Mouse (Mus musculus) limb, embryonic 13.5 days (tissue): ENCODE measurements around the gene Slc22a5. TPM values are rescaled to one million over a fixed set of nuclear protein-coding genes. Genes with fewer than 3 reads are reported as not detected.
A peak's percentile ranks its signal among the peaks of the same experiment; 100 is the strongest.

Experiments
- ATAC-seq: fragments of 200-750 bp; cut with Nextera tagmentation; 2 replicates; pipeline ENCODE4 v1.8.0; 2017; ENCODE audit warnings: low read depth, moderate number of reproducible peaks, moderate TSS enrichment; ENCODE audit not compliant: low FRiP score
- H3K27ac ChIP-seq: fragments of 300-500 bp; sonication (generic); 2 replicates; pipeline ENCODE4 v1.5.1; 2015; ENCODE audit warnings: inconsistent platforms, mild to moderate bottlenecking, moderate library complexity
- H3K27me3 ChIP-seq: fragments of 300-500 bp; sonication (generic); 2 replicates; pipeline ENCODE4 v1.6.1; 2015; ENCODE audit warnings: mild to moderate bottlenecking, inconsistent platforms
- H3K36me3 ChIP-seq: fragments of 300-500 bp; sonication (generic); 2 replicates; pipeline ENCODE4 v1.6.1; 2015; ENCODE audit warnings: inconsistent platforms, mild to moderate bottlenecking, moderate library complexity
- H3K4me1 ChIP-seq: fragments of 300-500 bp; sonication (generic); 2 replicates; pipeline ENCODE4 v1.6.1; 2015; ENCODE audit warnings: inconsistent platforms
- H3K4me2 ChIP-seq: fragments of 300-500 bp; sonication (generic); replicated peaks from 2 replicates; pipeline ENCODE4 v1.6.1; 2015; ENCODE audit warnings: inconsistent platforms, mild to moderate bottlenecking, moderate library complexity
- H3K4me3 ChIP-seq: fragments of 300-500 bp; sonication (generic); 2 replicates; pipeline ENCODE4 v1.5.1; 2015; ENCODE audit warnings: moderate library complexity, mild to moderate bottlenecking, inconsistent platforms
- H3K9ac ChIP-seq: fragments of 300-500 bp; sonication (generic); 2 replicates; pipeline ENCODE4 v1.6.1; 2015; ENCODE audit warnings: mild to moderate bottlenecking, inconsistent platforms
- H3K9me3 ChIP-seq: fragments of 300-500 bp; sonication (generic); 2 replicates; pipeline ENCODE4 v1.6.1; 2016; ENCODE audit warnings: inconsistent platforms
- WGBS: fragments of 180-500 bp; shearing (Covaris S2); methylation state at CpG from one replicate; pipeline ENCODE4 v1.1.7; 2015; 5-methylcytosine and 5-hydroxymethylcytosine counted together
- polyA plus RNA-seq: library from polyadenylated mRNA; unstranded; fragments of >200 nt; fragmentation: Nextera tagmentation; extraction: Ambion mirVana; gene quantifications from 2 replicates; pipeline ENCODE4 v1.2.1, GENCODE M21; 2015

The Slc22a5 gene
- polyA plus RNA-seq, 1 experiment from 2014 or later, result 7.3 TPM

DNA sequence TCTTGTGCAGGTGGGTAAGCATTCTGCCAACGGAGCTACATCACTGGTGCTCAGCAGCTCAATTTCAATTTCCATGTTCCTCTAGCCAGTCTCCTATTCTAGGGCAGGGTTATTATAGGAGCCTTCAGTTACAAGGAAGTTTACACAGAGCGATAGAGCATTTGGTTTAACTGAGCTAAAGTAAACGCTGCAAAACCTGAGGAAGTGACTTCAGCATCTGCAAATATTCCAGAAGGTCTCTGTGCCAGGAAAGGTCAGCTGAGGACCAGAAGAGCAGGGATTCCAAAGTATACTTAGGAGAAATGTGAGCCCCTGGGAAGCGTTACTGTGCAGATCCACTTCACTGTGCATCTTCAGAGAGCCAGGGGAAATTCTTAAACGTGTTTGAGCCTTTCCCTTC, 37.8 kb downstream of the Slc22a5 start:
- ATAC-seq, result no peak
- Histone ChIP-seq H3K36me3 (no peaks in the 10 kb centered on the region), H3K27ac (no peak overlapping the region), H3K4me1 (peaks cover 8% of the 10 kb centered on the region; the same call in 1 of the 2 replicates), H3K4me3 (no peak overlapping the region), H3K9ac (no peak overlapping the region), H3K4me2 (no peak overlapping the region), H3K9me3 (no peaks in the 10 kb centered on the region), H3K27me3 (peaks cover 9% of the 10 kb centered on the region; the same call in 1 of the 2 replicates)
- 49% methylated on average over 5 of the region's 5 CpGs for WGBS

DNA sequence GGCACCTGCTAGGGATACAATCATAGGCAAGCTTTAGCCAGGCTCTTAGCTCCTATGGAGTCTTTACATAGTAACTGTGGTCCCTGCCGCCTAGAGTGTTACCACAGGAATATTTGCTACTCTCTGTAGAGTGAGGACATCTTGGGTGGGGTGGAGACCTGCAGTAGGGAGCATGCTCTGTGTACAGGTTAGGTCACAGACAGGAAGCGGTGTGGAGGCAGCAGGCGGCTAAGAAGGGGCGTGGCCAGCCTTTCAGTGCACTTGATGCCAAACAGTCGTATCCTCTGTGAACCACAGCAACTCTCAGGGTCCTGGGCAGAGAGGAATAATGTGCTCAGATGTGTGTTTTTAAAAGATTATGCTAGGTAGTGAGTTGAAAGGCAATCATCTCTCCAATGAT, 39.7 kb downstream of the Slc22a5 start:
- peaks cover 8% of the 10 kb centered on the region; the same call in 1 of the 2 replicates for H3K4me1 ChIP-seq
- no peaks in the 10 kb centered on the region for H3K36me3 ChIP-seq
- no peaks in the 10 kb centered on the region for H3K27me3 ChIP-seq
- no peak overlapping the region for H3K27ac ChIP-seq
- no peak for ATAC-seq
- H3K4me2 ChIP-seq, result no peak overlapping the region
- H3K9ac ChIP-seq, result no peak overlapping the region
- no peak overlapping the region for H3K4me3 ChIP-seq
- no peaks in the 10 kb centered on the region for H3K9me3 ChIP-seq
- 44% methylated on average over 5 of the region's 5 CpGs for WGBS

DNA sequence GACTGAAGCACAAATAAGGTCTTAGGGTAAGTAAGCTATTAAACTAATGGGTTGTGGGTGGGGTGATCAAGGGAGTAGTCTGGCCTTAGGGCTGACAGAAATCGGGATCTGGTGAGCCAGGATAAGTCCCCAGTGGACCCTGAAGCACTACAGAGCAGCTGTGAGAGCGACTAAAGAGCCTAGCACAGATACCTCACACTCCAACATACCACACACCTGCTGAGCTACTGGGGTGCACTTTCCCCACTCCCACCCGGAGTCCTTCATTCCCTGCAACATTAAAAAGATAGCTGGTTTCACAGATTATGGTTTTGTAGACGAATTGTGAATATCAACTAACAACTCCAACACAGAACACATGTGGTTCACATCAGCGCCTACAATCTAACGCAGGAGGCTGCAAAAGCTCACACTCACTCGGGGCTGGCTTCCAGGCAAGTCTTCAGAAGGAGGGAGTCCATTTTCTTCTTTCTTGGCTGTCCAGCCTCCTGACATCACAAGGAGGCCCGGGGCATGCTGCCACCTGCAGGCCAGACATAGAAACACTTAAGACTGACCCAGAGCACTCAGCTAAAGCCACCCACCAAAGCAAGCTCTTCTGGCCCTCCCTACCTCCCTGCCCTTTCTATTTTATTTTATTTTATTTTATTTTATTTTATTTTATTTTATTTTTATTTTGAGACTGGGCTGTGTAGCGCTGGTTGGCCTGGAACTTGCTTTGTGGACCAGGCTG, 41.7 kb downstream of the Slc22a5 start:
- peak overlapping the region; percentile 44 for H3K4me2 ChIP-seq
- peak; percentile 87 for ATAC-seq
- peaks cover 8% of the 10 kb centered on the region; the same call in 1 of the 2 replicates for H3K4me1 ChIP-seq
- H3K36me3 ChIP-seq, result no peaks in the 10 kb centered on the region
- WGBS, result 18% methylated on average over 9 of the region's 9 CpGs
- H3K4me3 ChIP-seq, result 0 out of 2 replicates have a peak overlapping the region, but pooled peaks have one; percentile 10
- no peak overlapping the region for H3K9ac ChIP-seq
- no peaks in the 10 kb centered on the region for H3K27me3 ChIP-seq
- no peaks in the 10 kb centered on the region for H3K9me3 ChIP-seq
- 0 out of 2 replicates have a peak overlapping the region, but pooled peaks have one; percentile 29 for H3K27ac ChIP-seq

DNA sequence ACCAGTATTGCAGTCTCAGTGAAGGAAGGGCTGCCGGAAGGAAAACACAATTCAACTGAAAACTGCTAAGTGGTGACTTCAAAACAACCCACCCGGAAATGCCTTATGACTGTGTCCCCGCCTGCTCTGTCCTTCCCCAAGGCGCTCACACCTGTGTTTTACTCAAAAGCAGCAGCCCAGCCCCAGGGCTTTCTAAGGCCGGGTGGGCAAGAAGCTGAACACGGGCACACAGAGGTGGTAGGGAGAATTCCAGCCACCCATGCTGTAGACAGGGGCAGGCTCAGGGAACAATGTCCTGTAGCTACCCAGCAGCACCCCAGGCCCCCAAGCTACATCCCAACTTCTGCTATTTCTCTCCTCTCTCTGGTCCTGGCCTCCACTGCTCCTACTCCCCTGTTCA, 45.8 kb downstream of the Slc22a5 start:
- Histone ChIP-seq H3K4me1 (peaks cover 14% of the 10 kb centered on the region), H3K4me3 (no peak overlapping the region), H3K9me3 (no peaks in the 10 kb centered on the region), H3K27ac (no peak overlapping the region), H3K36me3 (no peaks in the 10 kb centered on the region), H3K27me3 (peaks cover 5% of the 10 kb centered on the region; the same call in 1 of the 2 replicates), H3K4me2 (no peak overlapping the region), H3K9ac (no peak overlapping the region)
- no peak for ATAC-seq
- WGBS, result 49% methylated on average over 6 of the region's 6 CpGs

DNA sequence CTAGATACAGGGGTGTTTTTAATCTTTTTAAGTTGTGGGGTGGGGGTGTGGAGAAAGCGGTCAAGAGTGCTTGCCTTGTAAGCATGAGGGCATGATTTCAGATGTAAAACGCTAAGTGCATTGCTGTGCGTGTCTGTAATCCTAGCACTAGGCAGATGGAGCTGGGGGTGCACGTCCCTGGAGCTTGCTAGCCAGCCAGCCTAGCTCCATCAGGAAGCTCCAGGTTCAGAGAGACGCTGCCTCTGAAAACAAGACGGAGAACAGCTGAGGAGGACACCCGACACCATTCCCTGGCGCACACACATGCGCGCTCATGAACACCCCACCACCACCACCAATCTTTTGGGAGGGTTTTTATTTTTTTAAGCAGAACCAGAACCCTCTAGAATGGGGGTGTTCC, 48.4 kb downstream of the Slc22a5 start:
- Histone ChIP-seq H3K36me3 (no peaks in the 10 kb centered on the region), H3K9me3 (no peaks in the 10 kb centered on the region), H3K4me1 (peaks cover 25% of the 10 kb centered on the region), H3K4me3 (no peak overlapping the region), H3K27me3 (peaks cover 5% of the 10 kb centered on the region; the same call in 1 of the 2 replicates), H3K9ac (no peak overlapping the region), H3K4me2 (no peak overlapping the region), H3K27ac (no peak overlapping the region)
- 53% methylated on average over 10 of the region's 10 CpGs for WGBS
- no peak; the same call in 1 of the 2 replicates for ATAC-seq

DNA sequence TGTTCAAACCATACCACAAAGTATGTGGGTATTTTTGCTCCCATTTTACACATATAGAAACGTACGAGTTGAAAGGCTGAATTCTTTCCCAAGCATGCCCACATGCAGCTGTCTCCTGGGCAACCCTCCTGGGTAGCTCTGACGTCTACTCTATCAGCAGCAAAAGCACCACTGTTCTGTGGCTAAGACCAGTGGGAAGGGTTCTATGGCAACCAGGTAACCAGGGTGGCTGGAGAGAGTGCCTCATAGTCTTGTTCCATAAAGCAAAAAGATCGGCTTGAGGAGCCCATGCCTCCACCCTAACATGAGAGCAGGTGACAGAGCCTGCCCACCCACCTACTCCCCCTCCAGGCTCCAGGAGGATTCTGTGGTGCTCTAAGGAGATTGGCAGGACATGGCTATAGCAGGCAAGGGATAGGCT, 49.3 kb downstream of the Slc22a5 start:
- no peak for ATAC-seq
- WGBS, result 63% methylated on average over 4 of the region's 4 CpGs
- Histone ChIP-seq H3K27ac (no peak overlapping the region), H3K9ac (no peak overlapping the region), H3K4me1 (peaks cover 25% of the 10 kb centered on the region), H3K4me2 (no peak overlapping the region), H3K36me3 (no peaks in the 10 kb centered on the region), H3K27me3 (peaks cover 5% of the 10 kb centered on the region; the same call in 1 of the 2 replicates), H3K4me3 (no peak overlapping the region), H3K9me3 (no peaks in the 10 kb centered on the region)

DNA sequence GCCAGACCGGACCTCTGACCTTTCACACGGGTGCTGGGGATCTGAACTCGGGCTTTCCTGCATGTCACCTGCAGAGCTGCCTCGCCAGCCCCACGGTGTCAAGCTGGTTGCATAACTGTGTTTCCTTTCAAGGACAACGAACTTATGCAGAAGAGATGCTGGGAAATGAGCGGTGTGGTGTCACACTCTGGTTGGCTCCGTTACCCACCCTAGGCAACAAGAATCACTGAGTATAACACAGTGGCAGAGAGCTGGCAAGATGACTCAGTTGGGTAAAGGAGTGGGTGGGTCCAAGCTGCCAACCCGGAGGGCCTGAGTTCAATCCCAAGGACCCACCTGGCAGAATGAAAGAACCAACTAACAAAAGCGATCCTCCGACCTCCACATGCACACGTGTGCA, 49.9 kb downstream of the Slc22a5 start:
- Histone ChIP-seq H3K27ac (no peak overlapping the region), H3K36me3 (no peaks in the 10 kb centered on the region), H3K4me3 (no peak overlapping the region), H3K9me3 (no peaks in the 10 kb centered on the region), H3K4me1 (peaks cover 25% of the 10 kb centered on the region), H3K27me3 (peaks cover 5% of the 10 kb centered on the region; the same call in 1 of the 2 replicates), H3K4me2 (no peak overlapping the region), H3K9ac (no peak overlapping the region)
- 79% methylated on average over 12 of the region's 12 CpGs for WGBS
- ATAC-seq, result no peak

DNA sequence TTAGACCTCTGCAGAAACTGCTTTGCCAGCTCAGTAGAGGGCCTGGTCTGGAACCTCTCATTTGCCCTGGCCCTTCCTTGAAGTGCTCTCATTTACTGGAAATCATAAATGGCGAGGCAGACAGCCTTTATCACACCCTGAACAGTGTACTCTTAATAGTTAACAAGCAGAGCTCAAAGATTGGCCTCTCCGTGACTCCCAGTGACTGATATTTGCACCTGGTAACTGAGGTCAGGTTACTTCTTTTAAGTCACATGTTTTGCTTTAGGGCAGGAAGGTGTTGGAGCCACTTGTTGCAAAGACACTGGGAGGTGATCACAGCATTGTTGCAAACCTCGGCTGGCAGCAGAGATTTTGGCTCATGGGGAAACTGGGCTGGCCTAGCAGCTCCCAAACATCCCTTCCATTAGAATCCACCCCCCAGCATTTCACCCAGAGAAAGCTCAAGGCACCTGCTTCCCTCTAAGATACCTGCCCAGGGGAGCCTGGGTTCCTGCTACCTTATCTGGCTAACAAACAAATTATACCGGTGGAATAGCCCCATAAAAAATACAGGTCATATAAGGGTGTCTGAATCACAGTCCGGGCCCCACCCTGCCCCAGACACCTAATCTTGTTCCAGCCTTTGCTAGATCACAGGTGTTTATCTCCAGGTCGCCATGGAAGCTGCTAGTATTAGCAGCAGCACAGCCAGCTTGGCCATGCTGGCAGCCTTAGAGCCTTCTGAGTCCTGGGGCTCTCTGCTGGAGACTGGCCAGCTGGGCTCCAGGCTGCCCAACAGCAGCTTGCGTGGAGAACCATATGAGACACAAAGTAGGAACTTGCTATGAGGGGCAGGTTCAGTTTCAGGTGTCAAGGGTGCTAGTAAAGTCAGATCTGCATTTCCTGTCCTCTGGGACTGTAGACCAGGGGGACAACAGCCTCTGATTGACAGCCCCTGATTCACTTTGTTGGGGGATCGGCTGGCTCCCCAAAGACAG, 51.5 kb downstream of the Slc22a5 start:
- ATAC-seq, result no peak
- H3K9ac ChIP-seq, result no peak overlapping the region
- no peaks in the 10 kb centered on the region for H3K9me3 ChIP-seq
- no peaks in the 10 kb centered on the region for H3K36me3 ChIP-seq
- WGBS, result 27% methylated on average over 8 of the region's 8 CpGs
- peaks cover 5% of the 10 kb centered on the region; the same call in 1 of the 2 replicates for H3K27me3 ChIP-seq
- no peak overlapping the region for H3K27ac ChIP-seq
- H3K4me3 ChIP-seq, result no peak overlapping the region
- peaks cover 25% of the 10 kb centered on the region for H3K4me1 ChIP-seq
- H3K4me2 ChIP-seq, result no peak overlapping the region

DNA sequence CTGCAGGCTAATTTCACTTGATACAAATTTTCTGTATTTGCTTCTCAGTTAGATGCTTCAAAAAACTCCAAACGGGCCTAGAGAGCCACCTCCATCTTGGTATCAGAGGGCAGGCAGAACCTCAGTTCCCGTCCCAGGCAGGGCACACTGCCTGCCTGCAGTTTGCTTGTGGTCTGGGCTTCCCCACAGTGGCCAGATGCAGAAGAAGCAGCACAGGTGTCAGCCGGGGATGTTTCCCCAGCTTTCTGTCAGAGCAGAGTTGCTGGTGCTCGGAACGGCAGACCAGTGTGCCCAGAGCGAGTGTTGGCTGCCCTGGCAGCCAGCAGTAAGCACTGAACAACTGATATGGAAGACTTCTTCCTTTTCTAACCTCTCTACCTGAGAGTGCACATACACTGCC, 52.3 kb downstream of the Slc22a5 start:
- 61% methylated on average over 6 of the region's 6 CpGs for WGBS
- Histone ChIP-seq H3K9ac (no peak overlapping the region), H3K27me3 (peaks cover 5% of the 10 kb centered on the region; the same call in 1 of the 2 replicates), H3K4me1 (peaks cover 25% of the 10 kb centered on the region), H3K36me3 (no peaks in the 10 kb centered on the region), H3K27ac (no peak overlapping the region), H3K4me3 (no peak overlapping the region), H3K4me2 (no peak overlapping the region), H3K9me3 (no peaks in the 10 kb centered on the region)
- ATAC-seq, result no peak

DNA sequence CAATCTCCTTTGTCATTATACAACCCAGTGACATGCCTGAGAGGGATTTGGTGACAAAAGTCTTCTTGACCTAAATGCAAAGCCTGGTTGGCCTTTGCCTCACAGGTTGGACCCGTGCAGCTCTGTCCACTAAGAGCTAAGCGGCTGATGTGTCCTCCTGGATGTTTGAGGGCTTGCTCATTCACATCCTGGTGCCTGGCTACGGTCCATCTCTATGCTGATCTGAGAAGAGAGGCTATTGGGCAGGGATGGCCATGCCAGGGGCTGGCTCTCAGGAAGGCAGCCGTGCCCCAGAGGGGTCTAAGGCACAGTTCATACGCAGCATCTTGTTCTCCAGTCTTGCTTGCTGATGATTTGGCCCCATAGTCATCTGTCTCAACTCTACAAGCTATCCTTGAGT, 53.7 kb downstream of the Slc22a5 start:
- Histone ChIP-seq H3K27ac (no peak overlapping the region), H3K9me3 (no peaks in the 10 kb centered on the region), H3K36me3 (no peaks in the 10 kb centered on the region), H3K4me3 (no peak overlapping the region), H3K4me2 (no peak overlapping the region), H3K27me3 (peaks cover 5% of the 10 kb centered on the region; the same call in 1 of the 2 replicates), H3K4me1 (peaks cover 18% of the 10 kb centered on the region), H3K9ac (no peak overlapping the region)
- 93% methylated on average over 5 of the region's 5 CpGs for WGBS
- no peak for ATAC-seq

DNA sequence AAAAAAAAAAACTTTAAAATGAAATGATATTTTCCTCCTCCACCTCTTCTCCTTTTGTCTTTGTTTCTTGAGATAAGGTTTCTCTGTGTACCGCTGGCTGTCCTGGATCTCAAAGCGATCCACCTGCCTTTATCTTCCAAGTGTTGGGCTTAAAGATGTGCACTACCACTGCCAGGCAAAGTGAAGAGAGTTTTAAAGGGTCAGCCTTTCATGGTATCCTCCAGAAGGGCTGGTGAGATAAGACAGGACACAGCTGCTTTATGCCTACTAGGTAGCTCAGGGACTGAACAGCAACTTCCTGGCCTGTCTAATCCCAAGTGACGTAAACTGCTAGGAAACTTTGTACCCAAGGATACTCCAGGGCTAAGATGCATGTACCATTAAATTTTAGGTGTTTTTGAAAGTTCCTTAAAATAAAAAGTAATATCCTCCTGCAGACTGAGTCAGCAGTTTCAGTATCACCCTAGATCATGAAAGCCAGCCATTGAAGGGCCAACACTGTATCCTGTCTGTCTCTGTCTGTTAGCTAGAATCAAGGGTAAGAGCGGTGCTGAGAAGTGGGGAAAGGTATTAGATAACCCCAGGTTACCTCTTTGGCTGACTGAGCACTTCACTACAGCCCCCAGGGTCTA, 56.0 kb downstream of the Slc22a5 start:
- Histone ChIP-seq H3K27me3 (no peaks in the 10 kb centered on the region; the same call in 1 of the 2 replicates), H3K36me3 (no peaks in the 10 kb centered on the region), H3K4me3 (no peak overlapping the region), H3K4me1 (peaks cover 15% of the 10 kb centered on the region), H3K27ac (no peak overlapping the region), H3K9me3 (no peaks in the 10 kb centered on the region), H3K4me2 (no peak overlapping the region), H3K9ac (no peak overlapping the region)
- ATAC-seq, result no peak
- 86% methylated on average over 4 of the region's 4 CpGs for WGBS
